Mouse (Mus musculus): ENCODE measurements around the gene Men1.

DNA sequence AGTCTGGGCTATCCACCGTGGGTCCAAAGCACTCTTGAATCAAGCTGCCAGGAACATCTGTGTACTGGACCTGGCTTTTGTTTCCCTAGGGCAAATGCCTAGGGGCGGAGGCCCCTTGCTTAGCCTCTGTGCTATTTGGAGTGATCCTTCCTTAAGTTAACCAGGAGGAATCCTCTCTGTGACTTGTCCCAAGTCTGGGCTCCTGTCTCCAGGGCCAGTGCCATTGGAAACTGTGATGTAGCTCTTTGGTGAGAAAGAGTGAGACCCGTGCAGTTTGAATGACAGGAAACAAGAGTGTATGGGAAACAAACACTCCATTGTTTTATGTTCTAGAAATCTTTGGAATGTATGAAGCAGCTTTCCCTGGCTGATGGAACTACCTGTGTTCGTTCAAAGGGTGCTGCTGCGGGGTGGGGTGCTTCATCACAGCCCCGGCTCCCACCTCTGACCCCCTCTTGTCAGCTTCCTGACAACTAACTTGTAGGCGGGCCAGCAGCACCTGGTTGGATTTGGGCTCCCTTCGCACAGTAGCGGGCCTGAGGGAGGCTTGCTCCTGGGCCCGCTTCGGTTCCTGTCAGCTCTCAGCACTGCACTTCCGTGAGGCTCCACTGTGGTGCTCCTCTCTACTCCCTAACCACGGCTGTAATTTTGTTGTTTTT is 46.4 kb upstream of the Men1 start:
- TF ChIP-seq CTCF (IDR thresholded peaks at IDR 0.05; ENCODE audit: extremely low read depth, insufficient read depth, insufficient read length, insufficient replicate concordance) (no peak), POLR2A (IDR thresholded peaks at IDR 0.05; ENCODE audit: low read depth, low read length) (no peak)
